ENCODE assay signal across 38 mouse cellular contexts in genomic region chr3:59149646-59150045, GRCm38 (mm10). TPM values are rescaled to one million over a fixed set of nuclear protein-coding genes. Genes with fewer than 3 reads are reported as not detected.
DNase-seq lines count a peak whose midpoint lies in the region; ATAC-seq and TF ChIP-seq lines count a peak whose summit lies in the region.
"Had no signal": no experiment of that assay in that cellular context is flagged by ENCODE, and none has a peak within 500 bp of the region (broad histone marks: within the 10 kb centered on the region; RNA-seq: fewer than 3 reads in every experiment).

No protein-coding gene starts in this region.

- H3K4me2 ChIP-seq in hindbrain, embryonic 16.5 days (ENCODE audit: low read length), result no peak overlapping the region
- H3K4me2 ChIP-seq: embryonic facial prominence, embryonic 13.5 days; forebrain, embryonic 15.5 days; heart, embryonic 13.5 days; hindbrain, embryonic 14.5 days; limb, embryonic 12.5 days; midbrain, embryonic 12.5 days; neural tube, embryonic 12.5 days had no signal

- H3K27me3 ChIP-seq in megakaryocyte, embryonic 14.5 days (replicated peaks), result no peaks in the 10 kb centered on the region
- no peaks in the 10 kb centered on the region for H3K27me3 ChIP-seq in hindbrain, embryonic 16.5 days (replicated peaks; ENCODE audit: control insufficient read depth, insufficient read depth, low read length)
- H3K27me3 ChIP-seq: embryonic facial prominence, embryonic 13.5 days; forebrain, embryonic 15.5 days; heart, embryonic 13.5 days; limb, embryonic 12.5 days; midbrain, embryonic 12.5 days; neural tube, embryonic 12.5 days; Patski had no signal

- peak overlapping the region; percentile 63 for H3K27ac ChIP-seq in layer of hippocampus, adult 2 months
- H3K27ac ChIP-seq in hindbrain, embryonic 16.5 days (ENCODE audit: low read depth, low read length), result no peak overlapping the region
- H3K27ac ChIP-seq: embryonic facial prominence, embryonic 13.5 days; forebrain, embryonic 10.5 days; forebrain, embryonic 15.5 days; heart, adult 2 months; heart, embryonic 13.5 days; hindbrain, embryonic 14.5 days; limb, embryonic 12.5 days; macrophage; midbrain, embryonic 12.5 days; neural tube, embryonic 12.5 days had no signal

- H3K36me3 ChIP-seq in megakaryocyte, embryonic 14.5 days (replicated peaks; ENCODE audit: low read length), result peaks cover 46% of the 10 kb centered on the region
- H3K36me3 ChIP-seq in hindbrain, embryonic 16.5 days (ENCODE audit: control insufficient read depth, insufficient read depth, low read length), result no peaks in the 10 kb centered on the region
- H3K36me3 ChIP-seq: embryonic facial prominence, embryonic 13.5 days; forebrain, embryonic 10.5 days; forebrain, embryonic 15.5 days; heart, embryonic 13.5 days; limb, embryonic 12.5 days; midbrain, embryonic 12.5 days; neural tube, embryonic 12.5 days had no signal

- H3K4me3 ChIP-seq in layer of hippocampus, adult 2 months, result no peak overlapping the region
- peak overlapping the region; percentile 4 for H3K4me3 ChIP-seq in megakaryocyte, embryonic 14.5 days (replicated peaks)
- H3K4me3 ChIP-seq in hindbrain, embryonic 16.5 days (ENCODE audit: low read length), result no peak overlapping the region
- H3K4me3 ChIP-seq: embryonic facial prominence, embryonic 13.5 days; forebrain, embryonic 10.5 days; forebrain, embryonic 15.5 days; heart, adult 2 months; heart, embryonic 13.5 days; limb, embryonic 12.5 days; midbrain, embryonic 12.5 days; myocyte; neural tube, embryonic 12.5 days had no signal

- no peak for ATAC-seq in megakaryocyte, adult 5-6 weeks (ENCODE audit: poor library complexity, severe bottlenecking)
- no peak for ATAC-seq in hindbrain, embryonic 16.5 days
- ATAC-seq: forebrain, embryonic 15.5 days; inflammation-experienced regulatory T-cells, adult 6 months; Patski had no signal

- H3K9ac ChIP-seq in hindbrain, embryonic 16.5 days (ENCODE audit: low read depth, low read length), result no peak overlapping the region
- H3K9ac ChIP-seq: embryonic facial prominence, embryonic 13.5 days; forebrain, embryonic 15.5 days; heart, embryonic 13.5 days; hindbrain, embryonic 14.5 days; limb, embryonic 12.5 days; midbrain, embryonic 12.5 days; neural tube, embryonic 12.5 days had no signal

- H3K9me3 ChIP-seq in megakaryocyte, embryonic 14.5 days, result no peaks in the 10 kb centered on the region
- H3K9me3 ChIP-seq in hindbrain, embryonic 16.5 days (ENCODE audit: control insufficient read depth, low read length), result no peaks in the 10 kb centered on the region
- H3K9me3 ChIP-seq: embryonic facial prominence, embryonic 13.5 days; forebrain, embryonic 10.5 days; forebrain, embryonic 15.5 days; heart, embryonic 13.5 days; limb, embryonic 12.5 days; midbrain, embryonic 12.5 days; neural tube, embryonic 12.5 days had no signal

- H3K4me1 ChIP-seq in megakaryocyte, embryonic 14.5 days, result peaks cover 98% of the 10 kb centered on the region
- H3K4me1 ChIP-seq in hindbrain, embryonic 16.5 days (ENCODE audit: control insufficient read depth, insufficient read depth, low read depth, low read length), result no peaks in the 10 kb centered on the region
- H3K4me1 ChIP-seq: embryonic facial prominence, embryonic 13.5 days; forebrain, embryonic 10.5 days; forebrain, embryonic 15.5 days; midbrain, embryonic 12.5 days; neural tube, embryonic 12.5 days had no signal

- no peak for TF ChIP-seq CTCF in layer of hippocampus, adult 2 months (conservative IDR thresholded peaks at IDR 0.05)

- DNase-seq in layer of hippocampus, adult 2 months (ENCODE audit: low spot score in 2 of 2), result peak in 1 of 2 experiments; percentile 39
- no peak for DNase-seq in layer of hippocampus, adult 8-10 months (ENCODE audit: low spot score in 2 of 2)
- peak; percentile 66 for DNase-seq in MEL-GATA-1-ER (ENCODE audit: extremely low read depth, low read depth)
- DNase-seq in gastrocnemius, adult 18-20 months (ENCODE audit: low spot score), result no peak
- DNase-seq: adrenal gland, postnatal 10 days; B cell, adult 2 months; cerebellum, adult 18-20 months; cerebellum, postnatal 10 days; gastrocnemius, postnatal 36 days; heart, adult 2 months; heart, postnatal 10 days; kidney, adult 11 months; kidney, postnatal 25 days; lung, adult 2 months; lung, postnatal 10 days; thymus, postnatal 14 days had no signal

RNA-seq across cellular contexts. Expression of gene P2ry14, which starts 3.8 kb away (rescaled TPM):
- total RNA-seq in layer of hippocampus, adult 2 months (2021), result 1 to 10 TPM; 1.8 to 3.5 TPM
- total RNA-seq in layer of hippocampus, adult 8-10 months (2022), result 1 to 10 TPM; 1.4 to 3.4 (median 2.5) TPM
- polyA plus RNA-seq in megakaryocyte, embryonic 14.5 days (2012; ENCODE audit: insufficient read depth, low replicate concordance), result 0.62 TPM in 1 of 2 replicates, not detected in the other
- 7.0 and 11.9 TPM in 2 replicates for total RNA-seq in megakaryocyte, adult 5-6 weeks (2015)
- 6.2 and 6.8 TPM in 2 replicates for total RNA-seq in megakaryocyte, adult 5-6 weeks (2017)
- 1 to 10 TPM; 1.2 to 1.8 TPM for total RNA-seq in gastrocnemius, adult 18-20 months (2021)
- polyA plus RNA-seq in hindbrain, embryonic 16.5 days (2015; fragmentation: Nextera tagmentation; extraction: Ambion mirVana), result 5.0 and 5.9 TPM in 2 replicates

RNA-seq across cellular contexts. Expression of gene Gpr87, which starts 45.3 kb away (rescaled TPM):
- total RNA-seq in layer of hippocampus, adult 2 months (2021), result not detected
- not detected for total RNA-seq in layer of hippocampus, adult 8-10 months (2022)
- polyA plus RNA-seq in megakaryocyte, embryonic 14.5 days (2012; ENCODE audit: insufficient read depth, low replicate concordance), result not detected in 2 replicates
- total RNA-seq in megakaryocyte, adult 5-6 weeks (2015), result not detected in 2 replicates
- total RNA-seq in megakaryocyte, adult 5-6 weeks (2017), result not detected in 2 replicates
- not detected for total RNA-seq in gastrocnemius, adult 18-20 months (2021)
- polyA plus RNA-seq in hindbrain, embryonic 16.5 days (2015; fragmentation: Nextera tagmentation; extraction: Ambion mirVana), result 0.18 TPM in 1 of 2 replicates, not detected in the other
- total RNA-seq: adrenal gland, postnatal 10 days; gastrocnemius, postnatal 36 days; heart, adult 2 months; heart, postnatal 10 days; hematopoietic stem cell, adult 5-6 weeks; layer of hippocampus, adult 18-20 months; left cerebral cortex, adult 18-20 months; left cerebral cortex, postnatal 25 days; liver, adult 2 months had no signal
- polyA plus RNA-seq: heart, adult 2 months; heart, embryonic 13.5 days; hindbrain, embryonic 14.5 days; inflammation-experienced regulatory T-cells, adult 6 months; liver, adult 2 months; macrophage; midbrain, postnatal 0 days; myocyte; Patski had no signal

RNA-seq across cellular contexts. Expression of gene Gpr171, which starts 48.0 kb away (rescaled TPM):
- total RNA-seq in layer of hippocampus, adult 2 months (2021), result not detected
- not detected for total RNA-seq in layer of hippocampus, adult 8-10 months (2022)
- polyA plus RNA-seq in megakaryocyte, embryonic 14.5 days (2012; ENCODE audit: insufficient read depth, low replicate concordance), result 3.0 and 6.1 TPM in 2 replicates
- 6.7 and 7.6 TPM in 2 replicates for total RNA-seq in megakaryocyte, adult 5-6 weeks (2015)
- total RNA-seq in megakaryocyte, adult 5-6 weeks (2017), result 8.3 and 9.0 TPM in 2 replicates
- total RNA-seq in gastrocnemius, adult 18-20 months (2021), result under 1 TPM in 1 of 2 experiments, not detected in 1; 0.09 TPM
- 0.91 and 1.0 TPM in 2 replicates for polyA plus RNA-seq in hindbrain, embryonic 16.5 days (2015; fragmentation: Nextera tagmentation; extraction: Ambion mirVana)
- total RNA-seq: gastrocnemius, postnatal 36 days; heart, postnatal 10 days; layer of hippocampus, adult 18-20 months; left cerebral cortex, adult 18-20 months; left cerebral cortex, postnatal 25 days; midbrain, postnatal 0 days had no signal
- polyA plus RNA-seq: brain, embryonic 14.5 days; myocyte; Patski had no signal

Comparison
In these comparisons a context has a peak if more than half of its experiments do, and no peak if none do; other contexts are left out.
1. RNA of gene Gpr171, which starts 48.0 kb away (total RNA-seq): 6.7 to 9.0 TPM in megakaryocyte, adult 5-6 weeks; 0.09 TPM in gastrocnemius, adult 18-20 months, not detected in layer of hippocampus, adult 2 months and not detected in layer of hippocampus, adult 8-10 months; every median in the first group is over 4 times any median in the second.